25 mouse cellular contexts compared by ENCODE assay signal in the genomic region with DNA sequence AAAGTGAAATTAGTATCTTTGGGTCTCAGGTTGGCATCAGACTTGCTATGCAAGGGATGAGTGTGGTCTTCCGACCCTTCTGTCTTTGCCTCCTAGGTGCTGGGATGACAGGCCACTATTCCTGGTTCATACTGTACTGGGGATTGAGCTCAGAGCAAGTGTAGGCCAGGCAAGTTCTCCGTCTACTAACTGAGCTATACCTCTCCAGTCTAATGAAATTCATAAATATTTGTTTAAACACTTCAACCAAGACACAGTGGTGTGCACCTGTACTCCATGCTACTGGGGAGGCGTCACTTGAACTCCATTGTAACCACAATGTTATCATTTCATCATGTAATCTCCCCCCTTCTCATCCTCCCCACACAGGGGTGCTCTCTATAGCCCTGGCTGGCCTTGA.
DNase-seq lines count a peak whose midpoint lies in the region; ATAC-seq and TF ChIP-seq lines count a peak whose summit lies in the region.
"Had no signal": no experiment of that assay in that cellular context is flagged by ENCODE, and none has a peak within 500 bp of the region (broad histone marks: within the 10 kb centered on the region; RNA-seq: fewer than 3 reads in every experiment).

No protein-coding gene starts in this region.

- no peak overlapping the region for H3K4me3 ChIP-seq in lung, embryonic 14.5 days (ENCODE audit: low read depth, low read length)
- H3K4me3 ChIP-seq in midbrain, embryonic 13.5 days (replicated peaks) = no peak overlapping the region
- H3K4me3 ChIP-seq in midbrain, embryonic 15.5 days = no peak overlapping the region
- H3K4me3 ChIP-seq in stomach, embryonic 15.5 days (replicated peaks) = no peak overlapping the region
- H3K4me3 ChIP-seq: embryonic facial prominence, embryonic 12.5 days; embryonic facial prominence, embryonic 15.5 days; heart, embryonic 12.5 days; heart, embryonic 15.5 days had no signal

- peaks cover 5% of the 10 kb centered on the region; the same call in 1 of the 2 replicates for H3K4me1 ChIP-seq in lung, embryonic 14.5 days (ENCODE audit: insufficient read depth)
- peaks cover 9% of the 10 kb centered on the region; the same call in 1 of the 2 replicates for H3K4me1 ChIP-seq in midbrain, embryonic 13.5 days (replicated peaks)
- H3K4me1 ChIP-seq in midbrain, embryonic 15.5 days = no peaks in the 10 kb centered on the region
- H3K4me1 ChIP-seq in stomach, embryonic 15.5 days = peaks cover 9% of the 10 kb centered on the region

- ATAC-seq in lung, embryonic 14.5 days (ENCODE audit: insufficient read depth) = peak; percentile 30; the same call in 1 of the 2 replicates
- ATAC-seq in midbrain, embryonic 13.5 days = peak; percentile 30; the same call in 1 of the 2 replicates
- no peak for ATAC-seq in midbrain, embryonic 15.5 days (replicated peaks)
- ATAC-seq in stomach, embryonic 15.5 days (ENCODE audit: insufficient read depth, low FRiP score, low read depth) = no peak
- ATAC-seq: CD4-positive, CD25-positive, alpha-beta regulatory T cell, adult 4 months; forebrain, embryonic 14.5 days; forebrain, postnatal 0 days had no signal

- TF ChIP-seq CTCF in lung, embryonic 14.5 days (IDR thresholded peaks at IDR 0.05; ENCODE audit: low read depth) = no peak

- WGBS in lung, embryonic 14.5 days = 75% methylated on average over 3 of the region's 3 CpGs
- WGBS in midbrain, embryonic 13.5 days = 89% methylated on average over 3 of the region's 3 CpGs
- 91% methylated on average over 3 of the region's 3 CpGs for WGBS in midbrain, embryonic 15.5 days
- 66% methylated on average over 3 of the region's 3 CpGs for WGBS in stomach, embryonic 15.5 days

- no peak overlapping the region for H3K9ac ChIP-seq in lung, embryonic 14.5 days
- no peak overlapping the region for H3K9ac ChIP-seq in midbrain, embryonic 13.5 days (replicated peaks)
- H3K9ac ChIP-seq in midbrain, embryonic 15.5 days = no peak overlapping the region
- no peak overlapping the region for H3K9ac ChIP-seq in stomach, embryonic 15.5 days
- H3K9ac ChIP-seq: embryonic facial prominence, embryonic 12.5 days; embryonic facial prominence, embryonic 15.5 days; forebrain, postnatal 0 days; heart, embryonic 12.5 days; heart, embryonic 15.5 days; hindbrain, embryonic 14.5 days had no signal

- DNase-seq in lung, embryonic 14.5 days = no peak
- no peak for DNase-seq in lung, postnatal 36 days
- DNase-seq in left cerebral cortex, adult 18-20 months (ENCODE audit: low spot score in 2 of 2) = no peak
- DNase-seq: adrenal gland, adult 2 months; adrenal gland, postnatal 14 days; cerebellum, adult 11 months; cerebellum, adult 2 months; cerebellum, adult 9-11 months; cerebellum, postnatal 25 days; forebrain, postnatal 0 days; gastrocnemius, adult 2 months; gastrocnemius, postnatal 14 days; heart, adult 18-20 months; heart, postnatal 14 days; heart, postnatal 4 days had no signal

- no peak overlapping the region for H3K4me2 ChIP-seq in lung, embryonic 14.5 days
- H3K4me2 ChIP-seq in midbrain, embryonic 13.5 days (replicated peaks) = no peak overlapping the region
- no peak overlapping the region for H3K4me2 ChIP-seq in midbrain, embryonic 15.5 days
- H3K4me2 ChIP-seq in stomach, embryonic 15.5 days = no peak overlapping the region
- H3K4me2 ChIP-seq: embryonic facial prominence, embryonic 12.5 days; heart, embryonic 12.5 days; hindbrain, embryonic 14.5 days had no signal

- H3K27me3 ChIP-seq in lung, embryonic 14.5 days (ENCODE audit: insufficient read depth, low read length) = no peaks in the 10 kb centered on the region
- H3K27me3 ChIP-seq in midbrain, embryonic 13.5 days = peaks cover 3% of the 10 kb centered on the region; the same call in 1 of the 2 replicates
- no peaks in the 10 kb centered on the region for H3K27me3 ChIP-seq in midbrain, embryonic 15.5 days (replicated peaks)
- no peaks in the 10 kb centered on the region for H3K27me3 ChIP-seq in stomach, embryonic 15.5 days (replicated peaks)
- H3K27me3 ChIP-seq: embryonic facial prominence, embryonic 12.5 days; embryonic facial prominence, embryonic 15.5 days; heart, embryonic 12.5 days; heart, embryonic 15.5 days had no signal

- no peak overlapping the region for H3K27ac ChIP-seq in lung, embryonic 14.5 days (ENCODE audit: low read depth)
- no peak overlapping the region for H3K27ac ChIP-seq in midbrain, embryonic 13.5 days
- H3K27ac ChIP-seq in midbrain, embryonic 15.5 days = no peak overlapping the region
- H3K27ac ChIP-seq in stomach, embryonic 15.5 days = peak overlapping the region; percentile 17; the same call in 1 of the 2 replicates
- H3K27ac ChIP-seq: hindbrain, embryonic 14.5 days had no signal

- H3K36me3 ChIP-seq in lung, embryonic 14.5 days (ENCODE audit: insufficient read depth) = no peaks in the 10 kb centered on the region
- 0 out of 2 replicates have a peak, but pooled peaks cover 3% of the 10 kb centered on the region for H3K36me3 ChIP-seq in midbrain, embryonic 13.5 days
- 0 out of 2 replicates have a peak, but pooled peaks cover 4% of the 10 kb centered on the region for H3K36me3 ChIP-seq in midbrain, embryonic 15.5 days (replicated peaks)
- H3K36me3 ChIP-seq in stomach, embryonic 15.5 days = no peaks in the 10 kb centered on the region
- H3K36me3 ChIP-seq: embryonic facial prominence, embryonic 12.5 days; embryonic facial prominence, embryonic 15.5 days; heart, embryonic 12.5 days; heart, embryonic 15.5 days had no signal

- no peaks in the 10 kb centered on the region for H3K9me3 ChIP-seq in lung, embryonic 14.5 days (ENCODE audit: low read depth, low read length)
- no peaks in the 10 kb centered on the region for H3K9me3 ChIP-seq in midbrain, embryonic 13.5 days
- no peaks in the 10 kb centered on the region for H3K9me3 ChIP-seq in midbrain, embryonic 15.5 days
- H3K9me3 ChIP-seq in stomach, embryonic 15.5 days = no peaks in the 10 kb centered on the region
- H3K9me3 ChIP-seq: embryonic facial prominence, embryonic 12.5 days; embryonic facial prominence, embryonic 15.5 days; heart, embryonic 12.5 days; heart, embryonic 15.5 days had no signal

Comparison
In these comparisons a context has a peak if more than half of its experiments do, and no peak if none do; other contexts are left out.
1. ATAC-seq: peak in lung, embryonic 14.5 days (single experiment) and midbrain, embryonic 13.5 days (single experiment); none in midbrain, embryonic 15.5 days (single experiment) and stomach, embryonic 15.5 days (single experiment).